Mouse (Mus musculus): Measurements from ENCODE around the gene Kcnh4.

DNA sequence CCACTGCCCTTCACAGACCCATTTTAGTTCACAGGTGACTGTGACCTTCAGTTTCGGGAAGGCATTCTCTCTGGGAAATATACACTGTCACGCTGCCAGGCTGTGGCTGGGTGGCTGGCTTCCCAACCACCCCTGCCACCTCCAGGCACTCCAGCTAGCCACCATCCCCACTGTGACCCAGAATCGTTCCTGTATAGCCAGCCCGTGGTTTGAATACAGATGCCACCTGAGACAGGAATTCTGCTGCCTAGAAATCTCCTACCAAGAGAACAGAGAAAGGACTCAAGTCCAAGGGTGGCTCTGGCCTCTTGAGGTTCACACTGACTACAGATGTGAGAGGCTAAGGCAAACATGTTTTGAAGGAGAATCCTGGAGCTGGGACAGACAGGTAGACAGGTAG is 40.9 kb downstream of the Kcnh4 start:
- no peak for TF ChIP-seq CTCF (IDR thresholded peaks at IDR 0.05; ENCODE audit: low read depth, low read length)
- no peak for TF ChIP-seq POLR2A (IDR thresholded peaks at IDR 0.05; ENCODE audit: insufficient read depth, low read length)
- TF ChIP-seq EP300 (IDR thresholded peaks at IDR 0.05; ENCODE audit: insufficient read depth, low read depth, low read length), result no peak

All from ES-Bruce4 (cell line).